Mouse (Mus musculus) heart, adult 2 months (tissue): ENCODE results near the gene Fjx1. TPM values are rescaled to one million over a fixed set of nuclear protein-coding genes. Genes with fewer than 3 reads are reported as not detected.

Experiments used
- DNase-seq, 2 experiments: peaks; one replicate each; pipeline ENCODE4 v3.0.0; 2021
- H3K27ac ChIP-seq: fragments of 200-600 bp; 2 replicates; pipeline ENCODE4 v1.8.1; 2022
- H3K27me3 ChIP-seq: fragments of 200-500 bp; 2 replicates; pipeline ENCODE4 v1.6.1; 2012; ENCODE audit warnings: mild to moderate bottlenecking, low read length, inconsistent platforms, mixed read lengths; ENCODE audit not compliant: control insufficient read depth, insufficient read depth
- H3K36me3 ChIP-seq: fragments of 200-500 bp; 2 replicates; pipeline ENCODE4 v1.6.1; 2012; ENCODE audit warnings: low read length, inconsistent platforms; ENCODE audit not compliant: control insufficient read depth, insufficient read depth
- H3K4me1 ChIP-seq: fragments of 200-500 bp; 2 replicates; pipeline ENCODE4 v1.6.1; 2011; ENCODE audit warnings: low read length; ENCODE audit not compliant: control insufficient read depth, insufficient read depth
- H3K4me3 ChIP-seq: fragments of 200-600 bp; 2 replicates; pipeline ENCODE4 v1.8.1; 2022
- H3K79me2 ChIP-seq: fragments of 200-500 bp; replicated peaks from 2 replicates; pipeline ENCODE4 v1.6.1; 2012; ENCODE audit warnings: mild to moderate bottlenecking, inconsistent platforms, low read length, moderate library complexity, mixed read lengths; ENCODE audit not compliant: control insufficient read depth, insufficient read depth
- H3K9ac ChIP-seq: fragments of 200-500 bp; 2 replicates; pipeline ENCODE4 v1.6.1; 2012; ENCODE audit warnings: low read depth, mild to moderate bottlenecking, control low read depth, inconsistent platforms, low read length, mixed read lengths
- CTCF ChIP-seq: fragments of 200-600 bp; IDR thresholded peaks from 2 replicates; pipeline ENCODE4 v1.8.1; 2022; ENCODE audit warnings: antibody characterized with exemption, mild to moderate bottlenecking, moderate library complexity
- EP300 ChIP-seq: fragments of 200-500 bp; IDR thresholded peaks from 2 replicates; pipeline ENCODE4 v1.6.1; 2011; ENCODE audit warnings: low read depth, low read length, control low read depth; ENCODE audit not compliant: insufficient read depth
- POLR2A ChIP-seq: fragments of 200-500 bp; IDR thresholded peaks from 2 replicates; pipeline ENCODE4 v1.6.1; 2011; ENCODE audit warnings: mild to moderate bottlenecking, low read depth, low read length, control low read depth; ENCODE audit not compliant: insufficient read depth
- WGBS: fragments of 180-500 bp; shearing (Covaris S2); methylation state at CpG from one replicate; pipeline ENCODE4 v1.1.7; 2018; 5-methylcytosine and 5-hydroxymethylcytosine counted together
- intact Hi-C: fragments of 180-260 bp; cut with DNase I; formaldehyde crosslinking; loops from one replicate; pipeline ENCODE4 v1.15.1; 2025
- polyA plus RNA-seq: library from polyadenylated mRNA; depleted of rRNA; stranded (reverse); fragments of >200 nt; gene quantifications from 2 replicates; pipeline ENCODE4 v1.2.3, GENCODE M21; 2012
- total RNA-seq, 2 experiments: library from RNA; stranded (reverse); gene quantifications; 2 replicates each; pipeline ENCODE4 v1.2.3; 2021

Gene Fjx1
- total and polyA plus RNA-seq, 3 experiments = 0.50 to 0.68 (median 0.57) TPM

GRCm38 (mm10) chr2:102410615-102411014, 41.7 kb downstream of the Fjx1 start:
- Histone ChIP-seq H3K4me3 (no peak overlapping the region), H3K27ac (no peak overlapping the region), H3K4me1 (no peaks in the 10 kb centered on the region), H3K79me2 (no peaks in the 10 kb centered on the region), H3K36me3 (no peaks in the 10 kb centered on the region), H3K9ac (no peak overlapping the region), H3K27me3 (no peaks in the 10 kb centered on the region)
- no peak for TF ChIP-seq CTCF
- no peak for TF ChIP-seq EP300
- no peak for TF ChIP-seq POLR2A
- no peak for DNase-seq
- WGBS = 50% methylated on average over 4 of the region's 4 CpGs
- intact Hi-C loops = no loop called here

- intact Hi-C loops = loop anchor here (5.0 kb wide), 1 partner anchor 38 kb away; no protein-coding TSS in a partner anchor
- Histone ChIP-seq H3K9ac (no peak overlapping the region), H3K27me3 (no peaks in the 10 kb centered on the region), H3K4me3 (no peak overlapping the region), H3K4me1 (no peaks in the 10 kb centered on the region), H3K27ac (no peak overlapping the region), H3K79me2 (no peaks in the 10 kb centered on the region), H3K36me3 (no peaks in the 10 kb centered on the region)
- TF ChIP-seq CTCF (no peak), POLR2A (no peak), EP300 (no peak)
- WGBS = 95% methylated on average over 3 of the region's 3 CpGs
- DNase-seq = no peak
Measured at GRCm38 (mm10) chr2:102409741-102410140, 42.6 kb downstream of the Fjx1 start.

- 47% methylated on average over 14 of the region's 14 CpGs for WGBS
- H3K36me3 ChIP-seq = no peaks in the 10 kb centered on the region
- H3K27ac ChIP-seq = no peak within 1 kb of the TSS
- TF ChIP-seq EP300 = no peak
- no peaks in the 10 kb centered on the region for H3K4me1 ChIP-seq
- H3K9ac ChIP-seq = no peak within 1 kb of the TSS
- H3K4me3 ChIP-seq = no peak within 1 kb of the TSS
- DNase-seq = no peak
- no peaks in the 10 kb centered on the region for H3K79me2 ChIP-seq
- no peaks in the 10 kb centered on the region for H3K27me3 ChIP-seq
- intact Hi-C loops = loop anchor here (5.0 kb wide), 1 partner anchor 40 kb away; no protein-coding TSS in a partner anchor
Measured at GRCm38 (mm10) chr2:102407363-102408184, 44.7 kb downstream of the Fjx1 start, which contains the start of gene Trim44. Gene Trim44, minus strand, starts transcription at chr2:102407828.

GRCm38 (mm10) chr2:102406324-102407304, 45.7 kb downstream of the Fjx1 start:
- Histone ChIP-seq H3K9ac (no peak overlapping the region), H3K4me1 (no peaks in the 10 kb centered on the region), H3K27me3 (no peaks in the 10 kb centered on the region), H3K4me3 (no peak overlapping the region), H3K36me3 (no peaks in the 10 kb centered on the region), H3K79me2 (no peaks in the 10 kb centered on the region), H3K27ac (no peak overlapping the region)
- no peak for DNase-seq
- intact Hi-C loops = loop anchor here (5.0 kb wide), 1 partner anchor 41 kb away; no protein-coding TSS in a partner anchor
- TF ChIP-seq CTCF (no peak), EP300 (no peak), POLR2A (no peak)
- 64% methylated on average over 4 of the region's 4 CpGs for WGBS

GRCm38 (mm10) chr2:102403982-102404381, 48.3 kb downstream of the Fjx1 start:
- peaks cover 6% of the 10 kb centered on the region for H3K79me2 ChIP-seq
- intact Hi-C loops = loop anchor here (5.0 kb wide), 3 partner anchors 42 to 312 kb away; no protein-coding TSS in a partner anchor
- no peak for DNase-seq
- TF ChIP-seq CTCF = no peak
- TF ChIP-seq EP300 = no peak
- no peak for TF ChIP-seq POLR2A
- no peak overlapping the region for H3K27ac ChIP-seq
- H3K36me3 ChIP-seq = peaks cover 5% of the 10 kb centered on the region
- H3K4me3 ChIP-seq = no peak overlapping the region
- no peak overlapping the region for H3K9ac ChIP-seq
- WGBS = 92% methylated on average over 5 of the region's 5 CpGs
- H3K27me3 ChIP-seq = no peaks in the 10 kb centered on the region
- H3K4me1 ChIP-seq = peaks cover 6% of the 10 kb centered on the region
